Mouse (Mus musculus): ENCODE measurements around the gene Podxl.

Podxl gene

DNA sequence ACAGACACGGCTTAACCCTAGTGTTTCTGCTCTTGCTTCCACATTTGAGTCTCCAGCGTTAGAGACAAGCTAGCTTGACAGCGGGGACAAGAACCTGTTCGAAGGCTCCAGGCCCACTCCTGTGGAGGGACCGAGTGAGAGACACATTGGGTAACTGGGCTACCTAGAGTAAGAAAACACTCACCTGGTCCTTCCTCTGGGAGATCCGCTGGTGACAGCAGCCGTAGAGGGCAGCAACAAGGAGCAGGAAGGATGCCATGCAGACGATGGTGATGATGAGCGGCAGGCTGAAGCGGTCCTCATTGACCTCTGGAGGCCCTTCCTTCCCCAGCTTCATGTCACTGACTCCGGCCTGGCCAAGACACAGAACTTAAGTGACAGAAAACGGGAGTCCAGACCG is 39.7 kb downstream of the Podxl start:
- no peak for DNase-seq (ENCODE audit: low read depth, low spot score)

DNA sequence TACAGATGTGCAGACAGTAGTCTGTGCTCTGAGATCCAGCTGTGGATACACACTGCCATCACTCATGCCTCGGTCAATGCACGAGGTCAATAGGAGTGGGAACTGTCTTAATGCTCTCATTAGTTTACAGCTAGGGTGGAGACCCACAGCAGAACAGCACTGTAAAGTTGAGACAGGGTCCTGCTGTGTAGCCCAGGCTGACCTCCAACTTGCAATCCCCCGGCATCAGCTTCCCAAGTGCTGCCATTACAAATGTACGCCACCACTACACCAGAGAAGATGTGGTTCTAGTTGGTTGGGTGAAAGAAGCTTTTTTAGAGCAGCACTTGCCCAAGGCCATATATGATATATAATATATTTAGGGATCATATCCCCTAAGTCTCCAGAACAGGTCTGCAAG is 40.1 kb downstream of the Podxl start:
- DNase-seq (ENCODE audit: low read depth, low spot score), result no peak

DNA sequence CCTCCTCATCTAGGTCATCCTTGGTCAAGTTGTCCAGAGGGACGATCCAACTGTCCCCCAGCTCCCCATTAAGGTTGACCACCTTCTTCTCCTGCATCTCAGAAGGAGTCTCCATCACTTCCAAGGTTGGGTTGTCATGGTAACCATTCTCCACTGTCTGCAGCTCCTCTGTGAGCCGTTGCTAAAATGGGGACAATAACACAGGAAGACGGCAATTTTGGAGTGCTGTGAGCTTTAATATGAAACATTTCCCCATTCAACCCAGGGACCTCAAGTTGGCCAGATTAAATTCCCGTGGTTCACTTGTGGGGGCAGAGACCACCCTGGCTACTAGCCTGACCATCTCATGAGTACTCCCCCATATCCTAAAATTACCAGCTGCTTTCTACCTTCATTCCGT is 40.7 kb downstream of the Podxl start:
- DNase-seq (ENCODE audit: low read depth, low spot score), result no peak

DNA sequence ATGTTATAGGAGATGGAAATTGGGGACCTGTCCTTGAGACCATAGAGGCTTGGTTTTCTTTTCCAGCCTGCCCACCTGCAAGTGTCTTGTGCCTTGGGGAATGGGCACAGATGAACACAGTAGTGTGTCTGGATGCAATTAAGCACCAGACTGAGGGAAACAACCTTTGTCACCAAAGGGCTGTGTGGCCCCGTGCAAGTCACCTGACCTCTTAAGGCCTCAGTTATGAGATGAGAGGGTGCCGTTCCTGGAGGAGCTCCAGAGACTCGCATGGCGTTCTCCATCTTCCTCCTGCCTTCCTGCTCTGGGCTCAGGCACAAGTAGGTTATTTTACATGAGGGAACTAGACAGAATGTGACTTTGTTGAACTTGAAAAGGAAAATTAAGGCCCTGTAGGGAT is 41.3 kb downstream of the Podxl start:
- DNase-seq (ENCODE audit: low read depth, low spot score), result no peak

DNA sequence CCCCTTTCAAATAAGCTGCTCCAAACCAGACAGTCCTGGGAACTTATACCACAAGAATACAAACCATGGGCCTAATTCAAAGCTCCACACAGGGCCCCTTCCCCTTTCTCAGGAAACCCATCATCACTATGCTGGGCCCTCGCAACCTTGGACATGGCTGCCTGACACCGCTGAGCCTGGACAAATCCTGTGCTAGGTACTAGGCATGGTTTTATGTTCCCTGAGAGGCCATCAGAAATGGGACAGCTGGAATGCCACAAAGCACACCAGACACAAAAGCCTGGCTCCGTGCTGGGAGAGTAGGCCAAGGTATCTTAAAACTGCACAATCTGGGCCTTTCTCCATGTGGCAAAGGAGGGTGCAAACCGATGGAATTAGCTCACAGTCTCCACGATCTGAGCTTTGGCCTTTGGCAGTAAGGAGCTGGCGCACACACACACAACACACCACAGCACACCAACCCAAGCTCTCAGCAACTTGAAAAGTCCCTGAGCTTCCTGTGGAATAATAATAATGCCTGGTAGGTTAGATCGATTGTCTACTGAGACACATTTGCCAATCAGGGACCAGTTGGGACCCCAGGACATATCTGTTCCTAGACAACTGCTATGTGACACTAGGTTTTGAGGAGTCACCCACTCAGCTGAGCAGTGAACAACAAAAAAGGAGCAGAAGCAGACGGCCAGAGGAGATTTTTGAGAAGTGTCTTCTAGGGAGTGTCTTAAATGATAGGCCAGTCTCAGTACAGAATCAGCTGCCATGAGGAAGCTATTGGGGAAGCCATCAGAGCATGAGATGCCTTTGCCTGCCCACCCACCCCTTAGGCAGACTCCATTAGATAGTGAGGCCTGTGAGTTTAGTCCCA is 42.1 kb downstream of the Podxl start:
- no peak for DNase-seq (ENCODE audit: low read depth, low spot score)

- DNase-seq (ENCODE audit: low read depth, low spot score), result no peak
Observed at GRCm38 (mm10) chr6:31520486-31521215, 43.1 kb downstream of the Podxl start.

DNA sequence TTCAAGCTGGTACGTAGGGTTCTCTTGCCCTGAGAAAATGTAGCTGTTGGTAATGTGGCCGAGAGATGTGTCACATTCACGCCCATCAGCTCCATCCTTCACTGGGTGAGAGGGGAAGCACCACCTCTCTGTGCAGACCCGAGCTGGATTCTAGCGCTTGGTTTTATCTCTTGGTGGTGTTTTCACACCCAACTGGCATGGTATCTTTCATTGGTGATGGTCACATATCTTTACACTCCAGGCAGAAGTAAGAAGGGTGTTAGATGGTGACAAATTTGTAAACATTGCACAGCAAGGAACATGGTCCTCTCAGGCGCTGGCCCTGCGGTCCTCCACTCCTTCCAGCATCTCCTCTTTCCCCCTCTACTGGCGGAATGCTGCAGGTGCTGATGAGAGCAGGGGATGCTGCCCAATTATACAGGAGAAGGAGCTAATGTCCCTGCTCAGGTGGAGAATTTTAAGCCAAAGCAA is 44.7 kb downstream of the Podxl start:
- no peak for DNase-seq (ENCODE audit: low read depth, low spot score)

DNA sequence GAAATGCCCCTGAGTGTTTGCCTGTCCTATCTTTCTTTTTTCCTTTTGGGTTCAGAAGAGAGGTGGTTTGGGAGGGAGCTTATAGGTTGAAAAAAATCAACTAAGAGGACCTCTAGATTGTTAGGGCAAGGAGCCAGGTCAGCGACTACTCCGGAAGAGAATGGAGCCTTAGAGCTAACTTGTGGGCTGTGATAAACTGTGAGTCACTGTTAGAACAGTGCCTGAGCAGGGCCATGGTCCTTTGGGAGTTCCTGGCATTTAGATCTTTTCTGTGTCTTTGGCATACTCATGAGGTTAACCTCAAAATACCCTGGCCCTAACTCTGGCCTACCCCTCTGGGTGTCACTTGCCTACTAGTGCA is 45.5 kb downstream of the Podxl start:
- DNase-seq (ENCODE audit: low read depth, low spot score), result no peak

GRCm38 (mm10) chr6:31517681-31518337 is 46.0 kb downstream of the Podxl start:
- no peak for DNase-seq (ENCODE audit: low read depth, low spot score)

- DNase-seq (ENCODE audit: low read depth, low spot score), result no peak
Observed at GRCm38 (mm10) chr6:31513726-31514125, 50.1 kb downstream of the Podxl start.

GRCm38 (mm10) chr6:31502614-31503013 is 61.2 kb downstream of the Podxl start:
- DNase-seq (ENCODE audit: low read depth, low spot score), result no peak

GRCm38 (mm10) chr6:31500691-31501090 is 63.1 kb downstream of the Podxl start:
- no peak for DNase-seq (ENCODE audit: low read depth, low spot score)

DNA sequence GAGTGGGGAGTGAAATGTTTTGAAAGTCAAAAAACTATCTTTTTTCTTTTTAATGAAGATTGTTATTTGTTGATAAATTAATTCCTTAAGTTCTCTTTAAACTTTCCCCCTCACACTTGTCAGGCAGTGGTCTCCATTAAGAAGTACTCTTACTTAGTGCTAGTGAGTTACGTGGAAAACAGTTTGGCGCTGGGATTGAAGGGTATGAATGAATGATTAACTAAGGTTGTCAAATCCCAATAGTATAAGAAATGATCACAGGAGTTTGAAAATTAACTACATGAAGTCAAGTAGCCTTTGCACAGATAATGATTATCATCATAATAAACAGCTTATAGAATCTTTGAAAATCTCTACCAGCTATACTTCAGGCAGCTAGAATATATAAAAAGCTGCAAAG is 63.5 kb downstream of the Podxl start:
- no peak for DNase-seq (ENCODE audit: low read depth, low spot score)

DNA sequence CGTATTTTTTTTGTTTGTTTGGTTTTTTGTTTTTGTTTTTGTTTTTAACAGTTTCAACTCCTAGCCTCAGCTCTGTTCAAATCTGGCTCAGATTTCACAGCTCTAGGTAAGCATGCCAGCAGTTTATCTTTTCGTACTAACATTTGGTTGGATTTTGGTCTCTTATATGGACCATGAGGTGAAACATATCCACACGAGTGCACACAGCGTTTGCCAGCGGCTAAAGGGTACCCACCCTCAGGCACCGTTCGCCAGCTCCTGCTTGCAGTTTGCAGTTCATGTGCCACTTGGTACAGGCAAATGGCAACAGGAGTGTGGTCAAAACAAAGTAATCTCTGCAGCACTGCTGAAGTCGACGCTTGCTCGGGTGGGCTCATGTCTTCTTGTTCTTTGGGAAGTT is 63.9 kb downstream of the Podxl start:
- no peak for DNase-seq (ENCODE audit: low read depth, low spot score)

DNA sequence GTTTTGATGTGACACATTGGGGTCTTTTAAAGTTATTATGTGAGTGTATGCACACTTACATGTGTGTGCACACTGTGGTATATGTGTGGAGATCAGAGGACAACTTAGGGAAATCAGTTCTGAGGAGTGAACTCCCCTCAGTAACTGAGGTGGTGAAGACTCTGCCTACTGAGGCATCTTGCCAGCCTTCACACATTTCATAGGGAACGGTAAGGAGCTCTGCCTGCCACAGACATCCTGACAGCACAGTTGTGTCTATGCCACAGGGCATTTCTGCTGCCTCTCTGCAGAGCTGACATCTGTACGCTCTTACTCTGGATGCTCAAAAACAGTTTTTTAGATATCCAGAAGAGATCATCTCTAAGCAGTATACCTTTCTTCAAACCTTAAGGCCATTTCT is 67.6 kb downstream of the Podxl start:
- DNase-seq (ENCODE audit: low read depth, low spot score), result no peak

- DNase-seq (ENCODE audit: low read depth, low spot score), result no peak
Observed at GRCm38 (mm10) chr6:31495122-31495731, 68.6 kb downstream of the Podxl start.

- DNase-seq (ENCODE audit: low read depth, low spot score), result no peak
Observed at GRCm38 (mm10) chr6:31489950-31490349, 73.8 kb downstream of the Podxl start.

DNA sequence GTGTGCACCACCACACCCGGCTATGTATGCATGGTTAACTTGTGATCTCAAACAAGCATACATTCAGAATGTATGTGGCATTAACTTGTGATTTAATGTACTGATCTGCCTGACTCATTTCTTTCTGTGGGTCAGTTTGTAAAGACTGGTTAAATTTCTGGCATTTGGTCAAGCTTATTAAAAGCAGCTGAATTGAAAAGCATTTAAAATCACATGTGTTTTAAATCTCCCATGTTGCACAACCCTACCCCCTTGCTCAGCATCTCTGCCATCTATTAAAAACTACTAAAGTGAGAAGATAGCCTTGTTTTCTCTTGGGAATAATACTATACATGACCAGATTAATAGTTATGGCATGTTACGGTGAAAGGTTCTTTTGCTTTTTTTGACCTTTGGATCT is 77.2 kb downstream of the Podxl start:
- DNase-seq (ENCODE audit: low read depth, low spot score), result no peak

GRCm38 (mm10) chr6:31480008-31480407 is 83.8 kb downstream of the Podxl start:
- no peak for DNase-seq (ENCODE audit: low read depth, low spot score)

DNA sequence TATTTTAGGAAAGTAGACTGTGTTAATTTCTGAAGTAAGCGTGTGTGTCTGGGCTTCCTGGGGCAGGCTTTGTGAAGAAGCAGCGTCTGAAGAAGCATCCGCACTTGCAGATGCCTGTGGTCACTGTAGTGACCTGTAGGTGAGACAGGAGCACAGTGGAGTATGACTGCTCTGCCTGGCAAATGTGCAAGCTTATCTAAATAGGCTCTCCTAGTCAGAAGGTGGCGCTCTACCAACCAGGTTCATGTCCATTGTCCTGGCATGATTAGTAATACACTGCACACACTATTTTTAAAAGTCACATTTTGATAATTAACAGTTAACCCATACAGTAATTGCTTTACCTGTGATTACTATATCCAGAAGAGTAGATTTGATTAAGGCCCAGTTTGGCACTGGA is 85.6 kb downstream of the Podxl start:
- no peak for DNase-seq (ENCODE audit: low read depth, low spot score)
